Mouse (Mus musculus): Measurements from ENCODE around the gene Slco3a1.

DNA sequence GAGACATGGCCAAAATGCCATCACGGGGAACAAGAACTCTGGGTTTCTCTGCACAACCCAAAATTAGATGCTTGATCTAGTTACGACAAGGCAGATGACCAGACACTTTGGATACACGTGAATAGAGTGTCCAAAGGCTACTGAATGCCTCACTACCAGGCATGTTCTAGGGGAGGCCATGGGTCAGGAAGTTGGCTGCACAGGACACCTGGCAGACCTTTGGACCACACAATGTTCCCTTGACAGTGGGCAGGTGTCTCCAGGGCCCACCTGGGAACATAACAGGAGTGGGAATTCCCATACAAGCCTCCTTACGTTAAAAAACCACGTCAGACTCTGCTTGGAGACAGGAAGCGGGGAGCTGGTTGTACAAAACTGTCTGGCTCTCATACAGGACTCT, 181.5 kb downstream of the Slco3a1 start:
- no peak for TF ChIP-seq CTCF (IDR thresholded peaks at IDR 0.05; ENCODE audit: low read depth, low read length)
- no peak for TF ChIP-seq POLR2A (IDR thresholded peaks at IDR 0.05; ENCODE audit: extremely low read depth, insufficient read depth, low read length)

Data from liver, adult 2 months (tissue).